Mouse (Mus musculus): ENCODE data around the gene Rhbdf1.

- TF ChIP-seq CTCF (IDR thresholded peaks at IDR 0.05; ENCODE audit: borderline replicate concordance, insufficient read depth, low read length), result no peak
- TF ChIP-seq POLR2A (IDR thresholded peaks at IDR 0.05; ENCODE audit: low read depth, low read length), result no peak
Measured at GRCm38 (mm10) chr11:32268952-32269351, 46.9 kb upstream of the Rhbdf1 start.

Data from embryonic fibroblast, embryonic 13.5 days (primary cell).